Comparison of ENCODE assay signal across 13 mouse cellular contexts in the genomic region with DNA sequence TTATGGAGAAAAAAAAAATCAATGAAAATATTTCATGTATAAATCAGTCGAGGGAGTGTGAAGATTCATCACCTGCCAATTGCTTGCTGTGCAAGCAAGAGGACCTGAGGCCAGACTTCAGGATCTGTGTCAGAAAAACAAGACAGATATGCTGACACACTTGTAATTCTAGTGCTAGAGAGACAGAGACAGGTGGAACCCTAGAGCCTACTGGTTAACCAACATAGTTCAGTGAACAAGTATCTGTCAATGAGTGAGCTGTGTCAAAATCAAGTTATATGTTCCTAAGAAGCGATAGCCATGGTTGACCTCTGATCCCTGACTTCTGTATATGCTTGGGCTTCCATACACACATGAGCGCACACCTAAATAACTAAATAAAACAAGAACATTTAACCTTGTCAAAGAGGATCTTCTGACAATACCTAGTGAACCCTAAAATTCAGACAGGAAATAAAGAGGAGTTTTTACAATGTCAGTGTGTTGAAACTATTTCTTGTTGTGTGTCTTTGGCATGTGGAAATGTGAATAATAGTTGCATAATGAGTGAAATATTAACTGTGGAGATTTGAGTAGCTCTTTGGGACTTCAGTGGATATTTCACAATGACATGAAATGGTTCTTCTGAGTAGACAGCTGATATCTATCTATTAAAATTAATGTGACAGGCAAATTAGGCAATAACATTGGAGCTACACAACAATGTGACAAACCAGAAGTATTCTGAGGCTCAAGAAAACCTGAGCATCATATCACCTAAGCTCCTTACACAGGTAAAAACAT.
"Had no signal": no experiment of that assay in that cellular context is flagged by ENCODE, and none has a peak within 500 bp of the region (broad histone marks: within the 10 kb centered on the region; RNA-seq: fewer than 3 reads in every experiment).

No protein-coding gene starts in this region.

- H3K27me3 ChIP-seq: limb, embryonic 13.5 days; liver, embryonic 15.5 days; midbrain, embryonic 13.5 days; neural tube, embryonic 15.5 days; stomach, embryonic 15.5 days had no signal

- DNase-seq: kidney, adult 8-10 months; kidney, postnatal 10 days; left cerebral cortex, postnatal 4 days; lung, embryonic 14.5 days; spleen, adult 18-20 months; thymus, adult 2 months; thymus, postnatal 25 days had no signal

- H3K36me3 ChIP-seq: liver, embryonic 15.5 days; midbrain, embryonic 13.5 days; neural tube, embryonic 15.5 days; stomach, embryonic 15.5 days had no signal

- H3K4me2 ChIP-seq: limb, embryonic 13.5 days; liver, embryonic 11.5 days; liver, embryonic 15.5 days; lung, embryonic 14.5 days; midbrain, embryonic 13.5 days; neural tube, embryonic 15.5 days; stomach, embryonic 15.5 days had no signal

- H3K4me3 ChIP-seq: limb, embryonic 13.5 days; liver, embryonic 15.5 days; midbrain, embryonic 13.5 days; neural tube, embryonic 15.5 days; stomach, embryonic 15.5 days had no signal

- H3K4me1 ChIP-seq: limb, embryonic 13.5 days; liver, embryonic 15.5 days; midbrain, embryonic 13.5 days; neural tube, embryonic 15.5 days; stomach, embryonic 15.5 days had no signal

- H3K27ac ChIP-seq: limb, embryonic 13.5 days; liver, embryonic 15.5 days; midbrain, embryonic 13.5 days; neural tube, embryonic 15.5 days; stomach, embryonic 15.5 days had no signal
